Comparison of ENCODE assay signal across 11 mouse cellular contexts in the genomic region with DNA sequence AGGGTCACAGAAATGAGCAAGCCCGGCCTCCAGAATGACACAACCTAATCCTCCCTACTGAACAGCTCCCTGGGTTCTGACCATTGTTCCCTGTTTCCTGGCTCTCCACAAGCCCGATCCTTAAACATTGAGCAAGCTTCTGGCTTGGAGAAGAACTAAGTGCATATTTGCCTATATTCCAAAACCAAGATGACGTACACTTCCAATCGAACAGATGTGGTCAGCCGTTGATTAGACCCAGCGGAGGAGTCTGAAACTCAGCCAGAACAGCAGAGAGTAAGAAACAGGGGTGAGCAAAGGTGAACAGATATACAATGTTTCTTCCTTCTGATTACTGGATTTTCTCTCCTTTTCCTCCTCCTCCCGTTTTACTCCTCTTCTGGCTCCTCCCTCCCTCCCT.
DNase-seq lines count a peak whose midpoint lies in the region; ATAC-seq and TF ChIP-seq lines count a peak whose summit lies in the region.
"Had no signal": no experiment of that assay in that cellular context is flagged by ENCODE, and none has a peak within 500 bp of the region (broad histone marks: within the 10 kb centered on the region; RNA-seq: fewer than 3 reads in every experiment).

No protein-coding gene starts in this region.

- 53% methylated on average over 7 of the region's 7 CpGs for WGBS in intestine, embryonic 14.5 days
- WGBS in intestine, postnatal 0 days, result 48% methylated on average over 7 of the region's 7 CpGs
- WGBS in heart, postnatal 0 days, result 51% methylated on average over 7 of the region's 7 CpGs

- H3K27ac ChIP-seq in intestine, embryonic 14.5 days (ENCODE audit: low read depth), result no peak overlapping the region
- no peak overlapping the region for H3K27ac ChIP-seq in intestine, postnatal 0 days (ENCODE audit: low read depth, low read length)
- H3K27ac ChIP-seq in heart, postnatal 0 days (ENCODE audit: low read depth), result peak overlapping the region; percentile 25; the same call in 1 of the 2 replicates
- H3K27ac ChIP-seq: neural tube, embryonic 12.5 days had no signal

- TF ChIP-seq CTCF in intestine, postnatal 0 days (IDR thresholded peaks at IDR 0.05; ENCODE audit: low read depth), result no peak
- no peak for TF ChIP-seq CTCF in heart, postnatal 0 days (IDR thresholded peaks at IDR 0.05; ENCODE audit: low read depth)

- peak; percentile 39 for DNase-seq in intestine, embryonic 14.5 days (ENCODE audit: low spot score)
- DNase-seq in urinary bladder, postnatal 14 days (ENCODE audit: low spot score), result peak; percentile 22
- no peak for DNase-seq in urinary bladder, postnatal 4 days (ENCODE audit: low spot score in 2 of 2)
- peak; percentile 43 for DNase-seq in heart, postnatal 0 days (ENCODE audit: low spot score)
- no peak for DNase-seq in adrenal gland, postnatal 10 days
- DNase-seq in adrenal gland, postnatal 36 days, result no peak
- DNase-seq: thymus, postnatal 4 days had no signal

- no peaks in the 10 kb centered on the region for H3K9me3 ChIP-seq in intestine, embryonic 14.5 days (ENCODE audit: control insufficient read depth, low read length)
- no peaks in the 10 kb centered on the region for H3K9me3 ChIP-seq in intestine, postnatal 0 days (ENCODE audit: control insufficient read depth)
- H3K9me3 ChIP-seq in heart, postnatal 0 days (replicated peaks; ENCODE audit: control insufficient read depth, low read length), result 0 out of 2 replicates have a peak, but pooled peaks cover 4% of the 10 kb centered on the region
- H3K9me3 ChIP-seq: hindbrain, embryonic 15.5 days had no signal

- H3K4me2 ChIP-seq in intestine, embryonic 14.5 days (ENCODE audit: low read length), result no peak overlapping the region
- H3K4me2 ChIP-seq in intestine, postnatal 0 days (replicated peaks; ENCODE audit: low read depth), result no peak overlapping the region
- H3K4me2 ChIP-seq in heart, postnatal 0 days (ENCODE audit: low read depth, low read length), result no peak overlapping the region
- H3K4me2 ChIP-seq: hindbrain, embryonic 15.5 days; neural tube, embryonic 12.5 days had no signal

- H3K27me3 ChIP-seq in intestine, embryonic 14.5 days (replicated peaks; ENCODE audit: control insufficient read depth, insufficient read depth, low read length), result no peaks in the 10 kb centered on the region
- H3K27me3 ChIP-seq in intestine, postnatal 0 days (replicated peaks; ENCODE audit: control insufficient read depth, insufficient read depth, low read length), result no peaks in the 10 kb centered on the region
- no peaks in the 10 kb centered on the region for H3K27me3 ChIP-seq in heart, postnatal 0 days (ENCODE audit: control insufficient read depth, insufficient read depth, low read length)
- H3K27me3 ChIP-seq: hindbrain, embryonic 15.5 days; neural tube, embryonic 12.5 days had no signal

- peaks cover 21% of the 10 kb centered on the region for H3K4me1 ChIP-seq in intestine, embryonic 14.5 days (replicated peaks; ENCODE audit: control insufficient read depth, insufficient read depth, low read length)
- peaks cover 4% of the 10 kb centered on the region for H3K4me1 ChIP-seq in intestine, postnatal 0 days (replicated peaks; ENCODE audit: control insufficient read depth, insufficient read depth, low read length)
- peaks cover 3% of the 10 kb centered on the region; the same call in 1 of the 2 replicates for H3K4me1 ChIP-seq in heart, postnatal 0 days (ENCODE audit: control insufficient read depth, insufficient read depth)

- H3K9ac ChIP-seq in intestine, embryonic 14.5 days (ENCODE audit: low read length), result no peak overlapping the region
- H3K9ac ChIP-seq in intestine, postnatal 0 days (ENCODE audit: low read depth, low read length), result no peak overlapping the region
- no peak overlapping the region for H3K9ac ChIP-seq in heart, postnatal 0 days (replicated peaks; ENCODE audit: low read depth, low read length)
- H3K9ac ChIP-seq: hindbrain, embryonic 15.5 days; neural tube, embryonic 12.5 days had no signal

- no peak for TF ChIP-seq EP300 in heart, postnatal 0 days (IDR thresholded peaks at IDR 0.05; ENCODE audit: low read depth)

- H3K4me3 ChIP-seq in intestine, embryonic 14.5 days (ENCODE audit: low read depth, low read length), result no peak overlapping the region
- H3K4me3 ChIP-seq in intestine, postnatal 0 days (ENCODE audit: low read depth, low read length), result no peak overlapping the region
- H3K4me3 ChIP-seq in heart, postnatal 0 days (ENCODE audit: low read depth, low read length), result no peak overlapping the region
- H3K4me3 ChIP-seq: hindbrain, embryonic 15.5 days; neural tube, embryonic 12.5 days had no signal

- H3K36me3 ChIP-seq in intestine, embryonic 14.5 days (ENCODE audit: control insufficient read depth, insufficient read depth, low read length), result no peaks in the 10 kb centered on the region
- H3K36me3 ChIP-seq in intestine, postnatal 0 days (ENCODE audit: control insufficient read depth, insufficient read depth), result no peaks in the 10 kb centered on the region
- H3K36me3 ChIP-seq in heart, postnatal 0 days (replicated peaks; ENCODE audit: control insufficient read depth, insufficient read depth, low read length), result no peaks in the 10 kb centered on the region
- H3K36me3 ChIP-seq: hindbrain, embryonic 15.5 days; neural tube, embryonic 12.5 days had no signal

- no peak for ATAC-seq in intestine, embryonic 14.5 days (replicated peaks; ENCODE audit: low FRiP score, low TSS enrichment, low read depth)
- no peak for ATAC-seq in intestine, postnatal 0 days
- 0 out of 2 replicates have a peak, but pooled peaks have one; percentile 21 for ATAC-seq in heart, postnatal 0 days (ENCODE audit: insufficient read depth, low read depth)
- ATAC-seq in frontal cortex, adult (ENCODE audit: low TSS enrichment), result no peak

Comparison
In these comparisons a context has a peak if more than half of its experiments do, and no peak if none do; other contexts are left out.
1. DNase-seq: peak in intestine, embryonic 14.5 days (single experiment), urinary bladder, postnatal 14 days (single experiment) and heart, postnatal 0 days (single experiment); none in urinary bladder, postnatal 4 days (0 of 2), adrenal gland, postnatal 10 days (single experiment) and adrenal gland, postnatal 36 days (0 of 2).